Mouse (Mus musculus) erythroblast, adult 5-6 weeks (primary cell): ENCODE data around the gene Tagln3. TPM values are rescaled to one million over a fixed set of nuclear protein-coding genes. Genes with fewer than 3 reads are reported as not detected.

Experiments used
- ATAC-seq: replicated peaks from 2 replicates; pipeline ENCODE4 v1.8.0; 2016; ENCODE audit warnings: moderate number of reproducible peaks, mild to moderate bottlenecking, moderate TSS enrichment, inconsistent platforms; ENCODE audit not compliant: poor library complexity, low FRiP score, severe bottlenecking
- total RNA-seq, 2 experiments: library from RNA; stranded (forward) in 1 of 2; stranded (reverse) in 1 of 2; fragments of 150-400 nt in 1 of 2; fragments of 200-764, 138-1000 nt in 1 of 2; gene quantifications; 2 replicates each; pipeline versions ENCODE4 v1.2.3 to v1.2.4; 2015 to 2017; ENCODE audit warnings: low replicate concordance in 2 of 2

The Tagln3 gene
- total RNA-seq, 2 experiments from 2014 or later = 0.77 to 1.4 TPM

DNA sequence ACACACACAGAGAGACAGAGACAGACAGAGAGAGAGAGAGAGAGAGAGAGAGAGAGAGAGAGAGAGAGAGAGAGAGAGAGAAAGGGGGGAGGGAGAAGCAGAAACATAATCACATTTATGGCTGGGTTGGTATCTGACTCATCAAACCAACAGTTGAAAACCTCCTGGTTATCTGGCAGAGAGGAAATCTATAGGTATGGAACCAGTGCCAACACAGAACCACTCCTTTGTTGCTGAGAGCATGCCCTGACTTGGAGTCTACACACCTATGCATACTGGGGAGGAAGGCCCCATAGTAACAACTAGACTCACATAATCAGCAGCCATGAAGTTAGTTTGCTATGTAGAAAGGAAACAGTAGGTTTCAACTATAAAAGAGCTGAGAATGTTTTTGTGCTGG lies 62.0 kb downstream of the Tagln3 start:
- ATAC-seq = no peak

Other genes starting within 250 kb of the Tagln3 start
- gene Gm609, start 231.6 kb downstream of the Tagln3 start, total RNA-seq (2015; ENCODE audit: low replicate concordance) = not detected in 2 replicates
- not detected in 2 replicates for gene Gm609, start 231.6 kb downstream of the Tagln3 start, total RNA-seq (2017; ENCODE audit: low replicate concordance)
- gene Gm17783, start 192.6 kb downstream of the Tagln3 start, total RNA-seq (2015; ENCODE audit: low replicate concordance) = not detected in 2 replicates
- not detected in 2 replicates for gene Gm17783, start 192.6 kb downstream of the Tagln3 start, total RNA-seq (2017; ENCODE audit: low replicate concordance)
- not detected in 2 replicates for gene Slc9c1, start 189.3 kb downstream of the Tagln3 start, total RNA-seq (2015; ENCODE audit: low replicate concordance)
- not detected in 2 replicates for gene Slc9c1, start 189.3 kb downstream of the Tagln3 start, total RNA-seq (2017; ENCODE audit: low replicate concordance)
- not detected in 2 replicates for gene Gcsam, start 114.2 kb downstream of the Tagln3 start, total RNA-seq (2015; ENCODE audit: low replicate concordance)
- gene Gcsam, start 114.2 kb downstream of the Tagln3 start, total RNA-seq (2017; ENCODE audit: low replicate concordance) = not detected in 2 replicates
- 2.7 TPM in 1 of 2 replicates, not detected in the other for gene BC016579, start 70.5 kb downstream of the Tagln3 start, total RNA-seq (2015; ENCODE audit: low replicate concordance)
- 0.51 TPM in 1 of 2 replicates, not detected in the other for gene BC016579, start 70.5 kb downstream of the Tagln3 start, total RNA-seq (2017; ENCODE audit: low replicate concordance)
- 0.42 TPM in 1 of 2 replicates, not detected in the other for gene Tmprss7, start 30.9 kb downstream of the Tagln3 start, total RNA-seq (2015; ENCODE audit: low replicate concordance)
- gene Tmprss7, start 30.9 kb downstream of the Tagln3 start, total RNA-seq (2017; ENCODE audit: low replicate concordance) = 0.28 TPM in 1 of 2 replicates, not detected in the other
- gene Abhd10, start 18.3 kb upstream of the Tagln3 start, total RNA-seq (2015; ENCODE audit: low replicate concordance) = 6.3 and 7.7 TPM in 2 replicates
- 4.0 and 7.2 TPM in 2 replicates for gene Abhd10, start 18.3 kb upstream of the Tagln3 start, total RNA-seq (2017; ENCODE audit: low replicate concordance)
- 1.3 TPM in 1 of 2 replicates, not detected in the other for gene Phldb2, start 229.0 kb upstream of the Tagln3 start, total RNA-seq (2015; ENCODE audit: low replicate concordance)
- 0.26 TPM in 1 of 2 replicates, not detected in the other for gene Phldb2, start 229.0 kb upstream of the Tagln3 start, total RNA-seq (2017; ENCODE audit: low replicate concordance)